ENCODE assay signal across 9 mouse cellular contexts in genomic region chr15:79396736-79397135, GRCm38 (mm10). TPM values are rescaled to one million over a fixed set of nuclear protein-coding genes. Genes with fewer than 3 reads are reported as not detected.
A peak's percentile ranks its signal among the peaks of the same experiment; 100 is the strongest.
DNase-seq lines count a peak whose midpoint lies in the region; TF ChIP-seq lines count a peak whose summit lies in the region.
"Had no signal": no experiment of that assay in that cellular context is flagged by ENCODE, and none has a peak within 500 bp of the region (broad histone marks: within the 10 kb centered on the region; RNA-seq: fewer than 3 reads in every experiment).

No protein-coding gene starts in this region.

- peak; percentile 49 for TF ChIP-seq CTCF in left cerebral cortex, adult 2 months (IDR thresholded peaks at IDR 0.05)
- peak; percentile 67 for TF ChIP-seq CTCF in kidney, adult 2 months (conservative IDR thresholded peaks at IDR 0.05; ENCODE audit: insufficient read depth, insufficient read length, low read depth, low read length)

- intact Hi-C loops in left cerebral cortex, adult 2 months (cut with DNase I), result no loop called here

- H3K4me1 ChIP-seq in kidney, adult 2 months (ENCODE audit: control insufficient read depth, insufficient read depth, low read length), result peaks cover 44% of the 10 kb centered on the region

- H3K4me3 ChIP-seq in left cerebral cortex, adult 2 months, result peak overlapping the region; percentile 7; the same call in 1 of the 2 replicates
- H3K4me3 ChIP-seq in kidney, adult 2 months (ENCODE audit: insufficient read depth, low read depth, low read length), result peak overlapping the region; percentile 44
- H3K4me3 ChIP-seq: neural tube, embryonic 12.5 days had no signal

- H3K27ac ChIP-seq in left cerebral cortex, adult 2 months, result peak overlapping the region; percentile 53; the same call in 1 of the 2 replicates
- peak overlapping the region; percentile 52 for H3K27ac ChIP-seq in kidney, adult 2 months (ENCODE audit: insufficient read depth, low read depth, low read length)
- H3K27ac ChIP-seq: neural tube, embryonic 12.5 days had no signal

- H3K27me3 ChIP-seq in kidney, adult 2 months (replicated peaks; ENCODE audit: control insufficient read depth, insufficient read depth, low read length), result no peaks in the 10 kb centered on the region
- H3K27me3 ChIP-seq: neural tube, embryonic 12.5 days had no signal

- no peak for DNase-seq in left cerebral cortex, adult 2 months (ENCODE audit: extremely low spot score in 1 of 2, low spot score in 2 of 2)
- no peak for DNase-seq in left cerebral cortex, adult 18-20 months (ENCODE audit: low spot score in 2 of 2)
- DNase-seq in c-Kit-positive CD71-positive TER-119-negative erythroid progenitor cells, embryonic 14.5 days (ENCODE audit: low read depth), result peak; percentile 42
- peak; percentile 89 for DNase-seq in kidney, adult 2 months
- peak; percentile 88 for DNase-seq in lung, postnatal 10 days
- no peak for DNase-seq in cerebellum, adult 9-10 months
- no peak for DNase-seq in layer of hippocampus, postnatal 36 days
- DNase-seq in ovary, adult 18-20 months (ENCODE audit: low spot score), result no peak

- TF ChIP-seq POLR2A in kidney, adult 2 months (IDR thresholded peaks at IDR 0.05; ENCODE audit: low read depth, low read length), result peak; percentile 21

- H3K36me3 ChIP-seq in kidney, adult 2 months (ENCODE audit: control insufficient read depth, insufficient read depth, low read length), result no peaks in the 10 kb centered on the region

- WGBS in kidney, adult 2 months, result 60% methylated on average over 11 of the region's 11 CpGs

RNA-seq across cellular contexts. Expression of gene Tmem184b, which starts 6.6 kb away (rescaled TPM):
- 10 to 100 TPM; 73.7 to 82.2 TPM for total RNA-seq in left cerebral cortex, adult 2 months (2021)
- 10 to 100 TPM; 71.3 to 74.8 TPM for total RNA-seq in left cerebral cortex, adult 18-20 months (2021)
- polyA plus RNA-seq in kidney, adult 2 months (2012; rRNA removed), result 69.0 and 81.0 TPM in 2 replicates
- total RNA-seq in layer of hippocampus, postnatal 36 days (2021), result 10 to 100 TPM; 50.5 to 51.0 TPM

RNA-seq across cellular contexts. Expression of gene Maff, which starts 50.3 kb away (rescaled TPM):
- 1 to 10 TPM; 1.6 to 3.2 TPM for total RNA-seq in left cerebral cortex, adult 2 months (2021)
- 1 to 10 TPM; 1.8 to 2.8 TPM for total RNA-seq in left cerebral cortex, adult 18-20 months (2021)
- 1.2 and 1.3 TPM in 2 replicates for polyA plus RNA-seq in kidney, adult 2 months (2012; rRNA removed)
- total RNA-seq in layer of hippocampus, postnatal 36 days (2021), result 1 to 10 TPM; 1.4 to 2.3 TPM

RNA-seq across cellular contexts. Expression of gene Csnk1e, which starts 58.6 kb away (rescaled TPM):
- total RNA-seq in left cerebral cortex, adult 2 months (2021), result 100 to 1,000 TPM; 153 to 159 TPM
- total RNA-seq in left cerebral cortex, adult 18-20 months (2021), result 100 to 1,000 TPM; 135 to 149 TPM
- 31.5 and 34.9 TPM in 2 replicates for polyA plus RNA-seq in kidney, adult 2 months (2012; rRNA removed)
- 100 to 1,000 TPM; 111 to 120 TPM for total RNA-seq in layer of hippocampus, postnatal 36 days (2021)

Comparison
In these comparisons a context has a peak if more than half of its experiments do, and no peak if none do; other contexts are left out.
1. DNase-seq: peak in c-Kit-positive CD71-positive TER-119-negative erythroid progenitor cells, embryonic 14.5 days (single experiment), kidney, adult 2 months (single experiment) and lung, postnatal 10 days (single experiment); none in left cerebral cortex, adult 2 months (0 of 2), left cerebral cortex, adult 18-20 months (0 of 2), cerebellum, adult 9-10 months (single experiment), layer of hippocampus, postnatal 36 days (0 of 2) and ovary, adult 18-20 months (single experiment).